Mouse (Mus musculus): ENCODE measurements at regions not wholly inside any gene's neighbourhood (a gene's known extent, or its start where the extent isn't known, plus 50 kb on each side); places are given as distances from the start of the nearest gene placed in this dataset.

GRCm38 (mm10) chr13:99572381-99572780 is 56.0 kb upstream of the Map1b start:
- no peak for DNase-seq
